Mouse (Mus musculus): ENCODE measurements around the gene Bloc1s3. TPM values are rescaled to one million over a fixed set of nuclear protein-coding genes. Genes with fewer than 3 reads are reported as not detected.

Gene Bloc1s3
- polyA plus RNA-seq, 1 experiment from 2014 or later: 3.0 TPM

DNA sequence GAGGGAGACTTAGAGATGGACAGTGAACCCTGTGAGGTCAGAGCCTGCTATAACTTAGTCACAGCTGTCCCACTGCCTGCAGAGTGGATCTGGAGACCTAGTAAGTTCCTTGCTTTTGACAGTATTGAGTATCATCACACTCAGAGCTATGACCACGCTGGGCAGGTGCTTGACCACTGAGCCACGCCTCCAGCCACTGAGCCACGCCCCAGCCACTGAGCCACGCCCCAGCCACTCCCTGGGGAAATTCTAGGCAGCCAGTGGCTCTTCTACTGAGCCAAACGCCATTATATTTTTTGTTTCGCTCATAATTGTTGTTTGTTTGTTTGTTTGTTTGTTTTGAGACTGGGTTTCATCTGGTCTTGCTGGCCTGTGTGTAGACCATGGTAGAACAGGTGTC, 40.5 kb downstream of the Bloc1s3 start:
- H3K9ac ChIP-seq (ENCODE audit: low read depth, low read length): no peak overlapping the region
- no peak overlapping the region for H3K4me2 ChIP-seq (ENCODE audit: low read length)
- H3K4me3 ChIP-seq (replicated peaks; ENCODE audit: low read depth, low read length): no peak overlapping the region
- H3K27me3 ChIP-seq (ENCODE audit: insufficient read depth, low read length): peaks cover 8% of the 10 kb centered on the region
- no peaks in the 10 kb centered on the region for H3K4me1 ChIP-seq (replicated peaks; ENCODE audit: insufficient read depth, low read length)
- no peaks in the 10 kb centered on the region for H3K9me3 ChIP-seq (replicated peaks; ENCODE audit: low read length)
- DNase-seq (ENCODE audit: low spot score) (no peak), ATAC-seq (replicated peaks; ENCODE audit: low FRiP score, low read depth) (no peak)
- H3K36me3 ChIP-seq (ENCODE audit: insufficient read depth, low read length): no peaks in the 10 kb centered on the region
- 35% methylated on average over 6 of the region's 6 CpGs for WGBS
- H3K27ac ChIP-seq: no peak overlapping the region
- TF ChIP-seq CTCF (IDR thresholded peaks at IDR 0.05; ENCODE audit: low read depth): no peak

GRCm38 (mm10) chr7:19466602-19467145, 41.5 kb downstream of the Bloc1s3 start:
- no peak overlapping the region for H3K27ac ChIP-seq

DNA sequence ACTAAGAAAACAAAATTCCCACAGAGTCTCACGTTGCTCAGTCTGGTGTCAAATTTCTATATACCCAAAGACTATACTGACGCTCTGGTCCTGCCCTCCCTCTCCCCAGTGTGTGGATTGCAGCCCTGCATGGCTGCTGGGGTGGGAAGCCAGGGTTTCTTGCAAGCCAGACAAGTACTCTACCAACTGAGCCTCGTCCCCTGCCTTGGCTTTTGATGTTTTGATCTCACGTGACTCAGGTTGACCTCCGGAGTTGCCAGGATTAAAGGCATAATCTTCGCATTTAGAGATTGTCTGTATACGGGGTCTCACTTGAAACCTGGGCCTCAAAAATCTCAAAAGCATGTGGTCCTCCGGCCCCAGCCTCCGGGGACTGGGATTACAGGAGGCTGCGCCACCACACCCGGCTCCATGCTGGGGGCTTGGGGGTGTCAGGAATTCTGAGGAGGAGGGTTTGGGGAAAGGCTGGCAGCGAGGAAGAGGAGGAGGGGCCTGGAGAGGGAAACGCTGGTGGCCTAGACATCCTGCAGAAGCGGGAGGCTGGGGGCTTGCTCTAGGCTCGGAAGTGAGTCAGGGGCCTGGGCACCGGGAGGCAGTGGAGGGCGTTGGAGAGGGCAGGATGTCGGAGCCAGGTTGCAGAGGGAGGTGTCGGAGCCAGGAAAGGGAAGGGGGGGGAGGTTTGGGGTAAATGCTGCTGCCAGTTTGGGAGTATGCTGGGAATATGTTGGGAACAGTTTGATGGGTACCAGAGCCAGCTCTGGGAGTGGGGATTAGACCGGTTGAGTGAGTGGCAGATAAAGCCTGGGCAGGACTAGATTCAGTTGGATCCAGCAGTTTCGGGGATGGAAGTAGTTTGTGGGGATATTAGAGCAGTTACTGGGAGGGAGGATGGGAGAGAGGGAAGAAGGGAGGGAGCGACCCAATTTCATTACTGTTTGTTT, 43.5 kb downstream of the Bloc1s3 start:
- ATAC-seq (replicated peaks; ENCODE audit: low FRiP score, low read depth) (no peak), DNase-seq (ENCODE audit: low spot score) (peak; percentile 62)
- Histone ChIP-seq H3K4me3 (replicated peaks; ENCODE audit: low read depth, low read length) (peak overlapping the region; percentile 11; the same call in 1 of the 2 replicates), H3K9me3 (replicated peaks; ENCODE audit: low read length) (no peaks in the 10 kb centered on the region), H3K4me2 (ENCODE audit: low read length) (peak overlapping the region; percentile 32), H3K4me1 (replicated peaks; ENCODE audit: insufficient read depth, low read length) (no peaks in the 10 kb centered on the region), H3K9ac (ENCODE audit: low read depth, low read length) (peak overlapping the region; percentile 44; the same call in 1 of the 2 replicates), H3K27me3 (ENCODE audit: insufficient read depth, low read length) (peaks cover 5% of the 10 kb centered on the region; the same call in 1 of the 2 replicates), H3K36me3 (ENCODE audit: insufficient read depth, low read length) (no peaks in the 10 kb centered on the region), H3K27ac (0 out of 2 replicates have a peak overlapping the region, but pooled peaks have one; percentile 2)
- WGBS: 12% methylated on average over 22 of the region's 22 CpGs
- no peak for TF ChIP-seq CTCF (IDR thresholded peaks at IDR 0.05; ENCODE audit: low read depth)

More at GRCm38 (mm10) chr7:19466602-19467145, 41.5 kb downstream of the Bloc1s3 start:
- no peaks in the 10 kb centered on the region for H3K36me3 ChIP-seq (ENCODE audit: insufficient read depth, low read length)
- no peaks in the 10 kb centered on the region for H3K4me1 ChIP-seq (replicated peaks; ENCODE audit: insufficient read depth, low read length)
- H3K9ac ChIP-seq (ENCODE audit: low read depth, low read length): no peak overlapping the region
- ATAC-seq (replicated peaks; ENCODE audit: low FRiP score, low read depth): no peak
- no peak for TF ChIP-seq CTCF (IDR thresholded peaks at IDR 0.05; ENCODE audit: low read depth)
- H3K9me3 ChIP-seq (replicated peaks; ENCODE audit: low read length): no peaks in the 10 kb centered on the region
- peaks cover 8% of the 10 kb centered on the region for H3K27me3 ChIP-seq (ENCODE audit: insufficient read depth, low read length)
- 65% methylated on average over 5 of the region's 5 CpGs for WGBS
- no peak overlapping the region for H3K4me3 ChIP-seq (replicated peaks; ENCODE audit: low read depth, low read length)
- DNase-seq (ENCODE audit: low spot score): no peak
- no peak overlapping the region for H3K4me2 ChIP-seq (ENCODE audit: low read length)

DNA sequence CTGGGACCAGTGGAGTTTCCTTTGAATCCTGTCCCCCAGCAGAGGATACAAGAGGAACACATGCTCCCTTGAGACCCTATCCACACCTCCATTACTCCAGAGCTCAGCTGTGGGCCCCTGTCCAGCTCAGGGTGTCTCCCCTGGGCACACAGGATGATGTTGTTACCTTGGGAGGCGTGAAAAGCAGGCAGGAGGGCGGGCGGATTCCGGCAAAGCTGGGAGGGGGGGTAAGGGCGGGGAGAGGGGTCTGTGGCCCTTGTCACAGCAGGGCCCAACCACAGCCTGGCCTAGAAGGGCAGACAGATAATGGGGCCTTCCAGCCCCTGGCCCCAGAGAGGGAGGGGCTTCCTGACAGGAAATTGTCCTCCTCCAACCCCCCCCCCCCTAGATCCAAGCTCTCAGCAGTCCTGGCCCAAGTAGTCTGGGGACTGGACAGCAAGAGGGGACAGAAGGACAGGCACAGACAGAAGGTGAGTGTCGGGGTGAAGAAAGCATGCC, 45.2 kb downstream of the Bloc1s3 start, which contains the start of gene Exoc3l2:
Exoc3l2 (plus strand) TSS at position 448 of the 498 bp plus-strand sequence.
- WGBS: 38% methylated on average over 6 of the region's 6 CpGs
- H3K4me3 ChIP-seq (replicated peaks; ENCODE audit: low read depth, low read length): peak within 1 kb of the TSS; percentile 18

DNA sequence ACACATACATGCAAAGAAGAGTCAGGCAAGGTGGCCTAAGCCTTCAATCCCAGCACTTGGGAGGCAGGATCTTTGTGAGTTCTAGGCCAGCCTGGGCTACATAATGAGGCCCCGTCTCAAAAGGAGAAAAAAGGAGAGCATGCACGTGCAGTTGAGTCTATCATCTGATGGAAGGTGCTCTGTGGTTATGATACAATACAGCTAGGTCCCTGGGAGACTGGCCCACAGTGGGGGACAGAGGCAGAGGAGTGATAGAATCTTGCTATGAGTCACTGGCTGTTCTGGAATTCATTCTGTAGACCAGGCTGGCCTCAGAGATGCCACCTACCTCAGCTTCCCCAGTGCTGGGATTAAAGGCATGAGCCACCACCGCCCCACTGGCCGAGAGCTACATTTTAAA, 45.7 kb downstream of the Bloc1s3 start:
- WGBS: 70% methylated on average over 4 of the region's 4 CpGs
- H3K4me2 ChIP-seq (ENCODE audit: low read length): no peak overlapping the region
- no peak overlapping the region for H3K4me3 ChIP-seq (replicated peaks; ENCODE audit: low read depth, low read length)
- peaks cover 3% of the 10 kb centered on the region; the same call in 1 of the 2 replicates for H3K4me1 ChIP-seq (replicated peaks; ENCODE audit: insufficient read depth, low read length)
- ATAC-seq (replicated peaks; ENCODE audit: low FRiP score, low read depth) (no peak), DNase-seq (ENCODE audit: low spot score) (no peak)
- no peak for TF ChIP-seq CTCF (IDR thresholded peaks at IDR 0.05; ENCODE audit: low read depth)
- H3K27ac ChIP-seq: no peak overlapping the region
- no peak overlapping the region for H3K9ac ChIP-seq (ENCODE audit: low read depth, low read length)
- H3K9me3 ChIP-seq (replicated peaks; ENCODE audit: low read length): no peaks in the 10 kb centered on the region
- no peaks in the 10 kb centered on the region for H3K27me3 ChIP-seq (ENCODE audit: insufficient read depth, low read length)
- H3K36me3 ChIP-seq (ENCODE audit: insufficient read depth, low read length): no peaks in the 10 kb centered on the region

More for the DNA sequence above, 45.2 kb downstream of the Bloc1s3 start, which contains the start of gene Exoc3l2:
- no peaks in the 10 kb centered on the region for H3K9me3 ChIP-seq (replicated peaks; ENCODE audit: low read length)
- no peak within 1 kb of the TSS for H3K9ac ChIP-seq (ENCODE audit: low read depth, low read length)
- ATAC-seq (replicated peaks; ENCODE audit: low FRiP score, low read depth): no peak
- H3K4me1 ChIP-seq (replicated peaks; ENCODE audit: insufficient read depth, low read length): no peaks in the 10 kb centered on the region; the same call in 1 of the 2 replicates
- H3K4me2 ChIP-seq (ENCODE audit: low read length): peak within 1 kb of the TSS; percentile 32; the same call in 1 of the 2 replicates
- 0 out of 2 replicates have a peak within 1 kb of the TSS, but pooled peaks have one; percentile 2 for H3K27ac ChIP-seq
- no peak for TF ChIP-seq CTCF (IDR thresholded peaks at IDR 0.05; ENCODE audit: low read depth)
- no peaks in the 10 kb centered on the region for H3K27me3 ChIP-seq (ENCODE audit: insufficient read depth, low read length)
- no peak for DNase-seq (ENCODE audit: low spot score)
- no peaks in the 10 kb centered on the region for H3K36me3 ChIP-seq (ENCODE audit: insufficient read depth, low read length)

DNA sequence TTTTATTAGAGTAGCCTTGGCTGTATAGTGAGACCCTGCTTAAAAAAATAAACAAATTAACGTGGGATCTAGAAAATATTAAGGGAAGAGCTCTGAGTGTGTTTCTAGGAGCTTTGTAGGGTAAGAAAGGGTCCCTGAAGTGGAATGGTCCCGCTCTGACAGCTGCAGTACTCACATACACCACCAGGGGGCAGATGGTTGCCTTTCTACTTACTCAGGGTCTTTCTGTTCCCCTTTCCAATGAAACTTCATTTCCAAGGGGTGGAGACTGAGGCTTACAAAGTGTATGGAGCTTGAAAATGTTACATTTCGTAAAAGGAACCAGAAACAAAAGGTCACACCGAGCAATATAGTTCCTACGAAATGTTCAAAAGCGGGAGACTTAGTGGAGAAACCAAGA, 46.7 kb downstream of the Bloc1s3 start:
- Histone ChIP-seq H3K9ac (ENCODE audit: low read depth, low read length) (no peak overlapping the region), H3K27me3 (ENCODE audit: insufficient read depth, low read length) (no peaks in the 10 kb centered on the region), H3K9me3 (replicated peaks; ENCODE audit: low read length) (no peaks in the 10 kb centered on the region), H3K4me1 (replicated peaks; ENCODE audit: insufficient read depth, low read length) (peaks cover 10% of the 10 kb centered on the region; the same call in 1 of the 2 replicates), H3K27ac (no peak overlapping the region), H3K4me3 (replicated peaks; ENCODE audit: low read depth, low read length) (no peak overlapping the region), H3K36me3 (ENCODE audit: insufficient read depth, low read length) (no peaks in the 10 kb centered on the region), H3K4me2 (ENCODE audit: low read length) (no peak overlapping the region)
- TF ChIP-seq CTCF (IDR thresholded peaks at IDR 0.05; ENCODE audit: low read depth): peak; percentile 94
- ATAC-seq (replicated peaks; ENCODE audit: low FRiP score, low read depth) (no peak), DNase-seq (ENCODE audit: low spot score) (peak; percentile 88)
- 13% methylated on average over 6 of the region's 6 CpGs for WGBS
